Mouse (Mus musculus): ENCODE data around the gene Gm39566. TPM values are rescaled to one million over a fixed set of nuclear protein-coding genes. Genes with fewer than 3 reads are reported as not detected.

Gene Gm39566
- total RNA-seq, 2 experiments from 2014 or later, result not detected

GRCm38 (mm10) chr11:69761868-69762267, 53.2 kb downstream of the Gm39566 start, which contains the start of gene Slc35g3:
TSS of gene Slc35g3 (minus strand) at chr11:69761968.
- DNase-seq (ENCODE audit: low spot score), result no peak

Other genes with a start within 250 kb of the Gm39566 start
- 1 to 10 TPM; 3.2 to 3.3 TPM for gene Wrap53, start 235.0 kb downstream of the Gm39566 start, total RNA-seq (2021)
- gene Trp53, start 234.9 kb downstream of the Gm39566 start, total RNA-seq (2021), result 10 to 100 TPM; 12.9 to 15.3 TPM
- gene Atp1b2, start 209.4 kb downstream of the Gm39566 start, total RNA-seq (2021), result 100 to 1,000 TPM; 347 to 393 TPM
- gene Shbg, start 197.4 kb downstream of the Gm39566 start, total RNA-seq (2021), result not detected
- gene Sat2, start 193.3 kb downstream of the Gm39566 start, total RNA-seq (2021), result 1 to 10 TPM; 2.5 to 2.6 TPM
- 100 to 1,000 TPM; 101 to 106 TPM for gene Fxr2, start 182.3 kb downstream of the Gm39566 start, total RNA-seq (2021)
- gene Sox15, start 160.0 kb downstream of the Gm39566 start, total RNA-seq (2021), result not detected
- gene Mpdu1, start 152.7 kb downstream of the Gm39566 start, total RNA-seq (2021), result 1 to 10 TPM; 7.5 to 9.5 TPM
- 1 to 10 TPM; 1.2 to 4.0 TPM for gene Cd68, start 149.1 kb downstream of the Gm39566 start, total RNA-seq (2021)
- 10 to 100 TPM; 69.6 to 97.7 TPM for gene Eif4a1, start 142.9 kb downstream of the Gm39566 start, total RNA-seq (2021)
- gene Senp3, start 133.2 kb downstream of the Gm39566 start, total RNA-seq (2021), result 10 to 100 TPM; 21.9 to 25.4 TPM
- under 1 TPM; 0.62 to 0.64 TPM for gene Tnfsf13, start 129.5 kb downstream of the Gm39566 start, total RNA-seq (2021)
- 10 to 100 TPM in 1 of 2 experiments, 1 to 10 TPM in 1; 7.4 to 10.4 TPM for gene Tnfsf12, start 119.4 kb downstream of the Gm39566 start, total RNA-seq (2021)
- gene Tnfsfm13, start 119.2 kb downstream of the Gm39566 start, total RNA-seq (2021), result 1 to 10 TPM; 1.1 to 1.3 TPM
- 10 to 100 TPM; 33.0 to 33.9 TPM for gene Polr2a, start 56.7 kb downstream of the Gm39566 start, total RNA-seq (2021)
- not detected for gene Slc35g3, start 53.3 kb downstream of the Gm39566 start, total RNA-seq (2021)
- 10 to 100 TPM; 37.1 to 37.5 TPM for gene Zbtb4, start 49.4 kb downstream of the Gm39566 start, total RNA-seq (2021)
- 10 to 100 TPM; 30.6 to 31.2 TPM for gene Chrnb1, start 19.4 kb downstream of the Gm39566 start, total RNA-seq (2021)
- gene Fgf11, start 13.4 kb downstream of the Gm39566 start, total RNA-seq (2021), result 1 to 10 TPM; 3.5 to 4.0 TPM
- under 1 TPM; 0.14 to 0.18 TPM for gene Tmem102, start 9.7 kb downstream of the Gm39566 start, total RNA-seq (2021)
- gene Spem2, start 3.2 kb upstream of the Gm39566 start, total RNA-seq (2021), result not detected
- gene Spem1, start 6.9 kb upstream of the Gm39566 start, total RNA-seq (2021), result not detected
- 1 to 10 TPM; 1.9 to 2.9 TPM for gene Nlgn2, start 22.5 kb upstream of the Gm39566 start, total RNA-seq (2021)
- 100 to 1,000 TPM; 141 to 164 TPM for gene Tmem256, start 23.2 kb upstream of the Gm39566 start, total RNA-seq (2021)
- gene Plscr3, start 31.1 kb upstream of the Gm39566 start, total RNA-seq (2021), result 10 to 100 TPM; 10.1 to 12.7 TPM
- under 1 TPM in 1 of 2 experiments, not detected in 1; 0.07 TPM for gene Tnk1, start 43.4 kb upstream of the Gm39566 start, total RNA-seq (2021)
- gene Tmem95, start 62.7 kb upstream of the Gm39566 start, total RNA-seq (2021), result not detected
- 1 to 10 TPM; 1.3 to 1.5 TPM for gene Kctd11, start 66.1 kb upstream of the Gm39566 start, total RNA-seq (2021)
- under 1 TPM; 0.21 to 0.30 TPM for gene Acap1, start 80.2 kb upstream of the Gm39566 start, total RNA-seq (2021)
- under 1 TPM; 0.24 to 0.25 TPM for gene 2810408A11Rik, start 85.7 kb upstream of the Gm39566 start, total RNA-seq (2021)
- 10 to 100 TPM; 25.9 to 27.4 TPM for gene Neurl4, start 85.8 kb upstream of the Gm39566 start, total RNA-seq (2021)
- gene Gps2, start 98.6 kb upstream of the Gm39566 start, total RNA-seq (2021), result 10 to 100 TPM; 50.8 to 55.8 TPM
- gene Eif5a, start 106.7 kb upstream of the Gm39566 start, total RNA-seq (2021), result 100 to 1,000 TPM; 408 to 425 TPM
- 10 to 100 TPM in 1 of 2 experiments, 1 to 10 TPM in 1; 9.3 to 11.4 TPM for gene Ybx2, start 120.5 kb upstream of the Gm39566 start, total RNA-seq (2021)
- 100 to 1,000 TPM; 424 to 439 TPM for gene Slc2a4, start 132.9 kb upstream of the Gm39566 start, total RNA-seq (2021)
- gene Cldn7, start 149.5 kb upstream of the Gm39566 start, total RNA-seq (2021), result not detected
- 100 to 1,000 TPM; 222 to 237 TPM for gene Ctdnep1, start 165.9 kb upstream of the Gm39566 start, total RNA-seq (2021)
- gene Elp5, start 167.2 kb upstream of the Gm39566 start, total RNA-seq (2021), result 10 to 100 TPM; 35.1 to 35.3 TPM
- gene Gabarap, start 175.8 kb upstream of the Gm39566 start, total RNA-seq (2021), result 100 to 1,000 TPM; 211 to 222 TPM
- gene Phf23, start 180.5 kb upstream of the Gm39566 start, total RNA-seq (2021), result 10 to 100 TPM; 18.0 to 19.2 TPM
- 1 to 10 TPM; 3.5 to 4.3 TPM for gene Dvl2, start 185.3 kb upstream of the Gm39566 start, total RNA-seq (2021)
- 100 to 1,000 TPM; 319 to 378 TPM for gene Acadvl, start 200.1 kb upstream of the Gm39566 start, total RNA-seq (2021)
- gene Dlg4, start 201.6 kb upstream of the Gm39566 start, total RNA-seq (2021), result 1 to 10 TPM; 3.4 to 5.3 TPM
- gene Asgr1, start 238.8 kb upstream of the Gm39566 start, total RNA-seq (2021), result not detected